Mouse (Mus musculus) small intestine, adult 2 months (tissue): ENCODE data around the gene Kcnh7.

Experiments
- CTCF ChIP-seq: fragments of 200-500 bp; IDR thresholded peaks from 2 replicates; pipeline ENCODE4 v1.5.1; 2012; ENCODE audit warnings: low read depth, mild to moderate bottlenecking, control low read depth, inconsistent platforms, low read length, moderate library complexity, mixed read lengths; ENCODE audit not compliant: insufficient replicate concordance, insufficient read length; ENCODE audit errors: extremely low read depth
- POLR2A ChIP-seq: fragments of 200-500 bp; IDR thresholded peaks from 2 replicates; pipeline ENCODE4 v1.6.1; 2012; ENCODE audit warnings: low read depth, mild to moderate bottlenecking, control low read depth, inconsistent platforms, low read length, moderate library complexity

GRCm38 (mm10) chr2:62645475-62645874, 538.6 kb downstream of the Kcnh7 start:
- TF ChIP-seq CTCF (no peak), POLR2A (no peak)
